Mouse (Mus musculus) embryo, embryonic 11.5 days (tissue): ENCODE results near the gene Gpr55.
A peak's percentile ranks its signal among the peaks of the same experiment; 100 is the strongest.

Experiments
- DNase-seq: peaks from one replicate; pipeline ENCODE4 v3.0.0-alpha.2; 2012; ENCODE audit warnings: low read depth, low spot score

The Gpr55 gene

DNA sequence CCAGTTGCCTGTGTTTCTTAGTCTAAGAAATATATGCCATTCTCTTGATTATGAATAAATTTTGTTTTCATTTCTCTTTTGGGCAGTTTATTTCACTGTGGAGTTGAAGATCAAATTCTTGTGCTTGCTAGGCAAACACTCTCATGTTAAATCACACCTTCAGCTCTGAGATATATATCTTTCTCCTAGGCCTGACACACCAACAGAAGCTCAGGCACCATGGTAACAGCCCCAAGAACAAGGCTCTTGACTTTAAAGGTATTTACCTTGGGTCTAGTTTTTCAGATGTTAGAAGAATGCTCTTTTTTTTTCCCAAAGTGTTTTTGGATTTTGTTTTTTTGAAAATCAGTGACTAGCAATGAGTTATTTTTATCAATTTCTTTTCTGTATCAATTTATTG, 44.9 kb downstream of the Gpr55 start:
- DNase-seq: no peak

DNA sequence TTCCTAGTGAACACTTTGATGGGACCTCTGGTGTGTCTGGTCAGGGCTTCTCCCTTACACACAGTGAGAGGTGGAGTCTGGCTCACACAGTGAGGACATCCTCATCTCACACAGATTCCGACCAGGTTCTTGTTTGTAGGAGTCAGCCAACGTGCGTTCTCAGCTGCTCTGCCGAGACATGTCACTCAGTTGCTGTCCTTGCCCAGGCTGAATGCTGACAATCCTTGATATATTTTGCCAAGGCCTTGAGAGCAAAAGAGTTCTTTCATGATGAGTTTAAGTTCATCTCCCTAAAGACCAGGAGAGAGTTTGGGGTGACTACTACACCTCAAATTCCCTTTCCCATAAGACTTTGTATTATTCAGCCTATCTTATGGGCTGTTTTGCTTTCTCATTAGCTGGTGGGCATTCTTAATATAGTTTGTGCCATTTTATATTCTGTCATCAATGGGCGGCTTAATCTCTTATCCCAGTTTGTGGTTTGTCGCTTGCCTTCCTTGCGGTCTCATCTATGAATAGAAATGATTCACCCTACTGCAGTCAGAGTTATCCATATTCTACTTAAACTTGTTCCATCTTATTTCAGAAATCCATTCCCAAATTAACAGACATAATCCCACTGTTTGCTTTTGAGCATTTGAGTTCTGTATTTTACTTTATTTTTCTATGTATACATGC, 47.6 kb downstream of the Gpr55 start:
- no peak for DNase-seq

- DNase-seq: no peak
Observed at GRCm38 (mm10) chr1:85908754-85909590, 51.8 kb downstream of the Gpr55 start.

GRCm38 (mm10) chr1:85906892-85907291, 53.9 kb downstream of the Gpr55 start:
- no peak for DNase-seq

DNA sequence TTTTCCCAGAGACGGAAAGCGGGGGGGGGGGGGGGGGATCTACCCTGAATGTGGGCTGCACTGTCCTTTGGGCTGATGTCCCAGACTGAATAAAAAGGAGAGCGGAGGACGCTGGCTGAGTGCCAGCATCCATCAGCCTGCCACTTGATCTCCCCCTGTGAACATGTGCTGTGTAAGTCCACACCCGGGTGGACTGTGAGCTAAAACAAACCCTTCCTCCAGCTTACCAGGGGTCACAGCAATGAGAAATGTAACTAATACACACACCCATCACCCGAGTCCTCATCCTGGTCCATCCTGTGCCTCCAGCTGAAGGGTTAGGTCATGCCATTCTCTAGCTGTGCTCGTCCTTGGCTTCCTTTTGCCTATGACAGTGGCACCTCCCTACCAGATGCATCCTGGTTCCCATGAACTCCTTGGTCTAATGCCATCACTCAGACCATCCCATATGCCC, 58.7 kb downstream of the Gpr55 start:
- no peak for DNase-seq

DNA sequence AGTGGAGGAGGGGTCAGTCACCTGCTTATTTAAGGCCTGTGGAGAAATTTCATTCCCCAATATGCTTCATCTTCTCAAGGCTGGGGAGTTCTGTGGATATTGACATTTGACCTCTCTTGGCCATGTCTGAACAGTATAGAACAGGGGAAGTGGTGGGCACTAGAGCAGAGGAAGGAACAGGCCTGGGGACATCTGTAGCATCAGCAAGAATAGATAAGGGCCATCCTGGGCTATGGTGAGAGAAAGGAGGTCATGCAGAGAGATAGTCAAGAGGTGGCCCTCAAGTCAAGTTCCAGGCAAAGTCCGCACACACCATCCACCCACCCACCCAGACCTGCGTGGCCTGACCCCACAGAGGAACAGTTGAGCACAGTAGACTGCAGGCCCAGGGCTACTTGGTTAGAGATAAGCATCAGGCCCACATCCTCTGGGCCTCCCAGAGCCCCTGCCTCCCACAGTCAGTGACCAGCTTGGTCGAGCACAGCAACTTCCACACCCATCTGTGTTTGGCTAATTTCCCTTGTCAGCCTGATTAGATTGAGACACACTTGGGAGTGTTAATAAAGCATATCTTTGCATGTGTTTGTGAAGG, 59.2 kb downstream of the Gpr55 start:
- DNase-seq: no peak

GRCm38 (mm10) chr1:85900521-85901333, 60.1 kb downstream of the Gpr55 start:
- DNase-seq: no peak

- DNase-seq: no peak
Observed at GRCm38 (mm10) chr1:85899388-85899761, 61.4 kb downstream of the Gpr55 start.

DNA sequence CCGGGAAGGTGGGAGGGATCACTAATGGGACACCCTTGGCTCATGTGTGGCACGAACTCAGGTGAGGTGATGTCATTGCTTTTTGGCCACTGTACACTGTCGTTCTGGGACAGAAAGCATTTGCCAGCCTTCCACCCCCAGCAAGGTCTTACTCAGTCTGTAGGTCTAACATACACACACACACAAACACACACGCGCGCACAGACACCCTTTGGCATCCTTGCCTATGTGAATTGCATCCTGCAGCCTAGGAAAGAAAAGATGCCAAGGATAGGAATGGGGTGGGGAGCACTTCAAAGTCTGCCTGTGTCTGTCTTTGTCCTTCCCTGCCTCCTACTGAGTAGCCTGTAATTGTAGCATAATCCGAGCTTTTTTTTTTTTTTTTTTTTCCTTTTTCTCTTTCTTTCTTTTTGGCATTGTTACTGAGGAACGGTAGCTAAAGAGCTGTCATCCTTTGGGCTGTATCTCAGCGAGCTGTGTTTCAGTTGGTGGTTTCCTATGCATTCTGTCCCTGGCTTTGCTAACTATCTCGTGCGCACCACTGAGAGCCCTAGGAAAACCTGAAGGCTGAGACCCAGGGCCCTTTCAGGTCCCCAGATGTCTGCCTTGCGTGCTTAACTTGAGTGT, 61.9 kb downstream of the Gpr55 start:
- no peak for DNase-seq

DNA sequence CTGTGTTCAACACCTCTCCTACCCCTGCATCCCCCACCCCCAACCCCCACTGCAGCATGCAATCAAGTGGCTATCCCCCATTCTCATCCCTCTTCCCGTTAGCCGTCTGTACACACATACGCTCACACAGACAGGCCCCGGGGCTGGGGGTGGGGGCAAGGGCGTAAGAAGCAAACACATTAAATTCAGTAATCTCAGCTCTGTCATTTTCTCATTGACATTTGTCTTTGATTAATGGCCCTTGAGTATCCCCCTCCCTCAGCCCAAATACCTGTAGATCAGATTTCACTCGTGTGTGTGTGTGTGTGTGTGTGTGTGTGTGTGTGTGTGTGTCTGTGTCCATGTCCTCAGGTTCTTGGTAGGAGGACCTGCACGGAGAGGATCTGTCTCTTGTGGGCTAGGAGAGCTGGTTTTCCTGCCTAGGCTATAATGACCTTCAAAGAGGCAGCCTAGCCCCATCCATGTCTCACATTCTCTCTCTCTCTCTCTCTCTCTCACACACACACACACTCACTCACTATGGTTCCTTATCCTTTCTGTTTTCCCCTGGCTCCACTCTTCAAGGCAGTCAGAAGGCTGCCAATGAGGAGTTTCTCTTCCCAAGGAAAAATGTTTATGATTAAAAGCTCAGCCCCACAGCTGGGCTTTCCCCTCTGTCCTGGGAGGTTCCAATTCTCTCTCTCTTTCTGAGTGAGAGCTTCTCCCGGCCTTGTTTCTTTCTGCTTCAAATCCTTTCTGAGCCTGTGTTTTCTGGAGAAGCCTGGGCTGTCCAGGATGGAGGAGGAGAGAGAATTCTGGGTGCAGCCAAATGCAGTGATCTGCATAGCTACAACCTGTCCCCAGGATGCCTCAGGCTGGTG, 62.7 kb downstream of the Gpr55 start:
- DNase-seq: no peak

DNA sequence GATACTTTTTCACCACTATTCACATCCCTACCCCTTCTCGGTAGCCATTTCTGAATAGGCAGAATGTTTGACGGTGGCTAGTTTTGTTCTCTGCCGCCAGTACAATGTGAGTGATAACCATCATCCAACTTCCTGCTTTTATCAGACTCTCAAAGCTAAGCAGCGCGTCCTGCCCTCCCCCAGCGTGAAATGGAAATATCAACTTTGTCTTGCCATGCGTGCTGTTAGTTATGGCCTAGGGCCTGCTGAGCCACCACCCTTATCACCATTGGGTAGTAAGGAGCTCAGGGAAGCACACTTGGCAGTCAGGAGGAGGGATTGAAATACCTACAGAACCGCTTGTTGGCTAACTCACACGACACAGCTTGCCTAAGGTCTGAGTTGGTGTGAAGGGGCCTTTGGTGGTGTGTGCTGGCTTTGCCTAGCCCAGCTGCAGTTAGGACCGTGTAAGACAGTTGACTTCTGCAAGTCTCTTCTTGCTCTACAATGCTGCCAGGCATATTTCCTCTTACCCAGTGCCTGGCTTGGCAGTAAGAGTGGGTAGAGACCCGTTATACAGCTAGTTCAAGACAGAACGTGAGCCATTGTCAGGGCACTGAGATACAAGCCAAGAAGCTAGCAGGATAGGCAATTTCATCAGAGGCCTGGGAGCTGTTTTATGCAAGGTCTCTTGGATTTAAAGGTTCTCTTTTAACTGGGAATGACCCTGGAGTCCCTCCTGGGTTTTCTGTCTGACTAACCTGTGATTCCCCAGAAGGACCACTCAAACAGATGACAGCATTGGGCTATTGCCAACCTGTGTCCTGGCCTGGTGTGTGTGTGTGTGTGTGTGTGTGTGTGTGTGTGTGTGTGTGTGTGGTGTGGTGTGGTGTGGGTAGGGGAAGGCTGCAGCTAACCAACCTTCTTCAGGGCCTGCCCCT, 63.8 kb downstream of the Gpr55 start:
- DNase-seq: no peak

DNA sequence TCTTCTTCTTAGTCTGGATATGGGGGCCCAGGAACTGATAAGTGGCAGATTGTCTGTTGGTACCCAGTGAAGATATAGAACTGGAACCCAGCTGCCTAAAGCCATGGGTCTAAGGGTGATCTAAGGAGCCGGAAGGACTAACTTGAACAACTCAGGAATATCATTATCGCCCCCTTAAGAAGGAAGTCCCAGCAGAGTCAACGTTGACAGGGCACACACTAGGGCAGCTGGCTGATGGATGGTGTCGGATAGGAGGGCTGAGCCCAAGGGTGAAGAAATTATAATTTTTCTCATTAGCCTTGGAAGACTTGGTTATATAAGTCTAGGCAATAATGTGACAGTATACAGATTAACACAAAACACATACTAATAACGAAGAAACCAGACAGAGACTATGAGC, 64.7 kb downstream of the Gpr55 start:
- no peak for DNase-seq

- no peak for DNase-seq
Observed at GRCm38 (mm10) chr1:85895391-85895837, 65.4 kb downstream of the Gpr55 start.

- peak; percentile 69 for DNase-seq
Observed at GRCm38 (mm10) chr1:85894748-85895360, 66.0 kb downstream of the Gpr55 start.

GRCm38 (mm10) chr1:85894231-85894747, 66.5 kb downstream of the Gpr55 start, which contains the start of gene Itm2c:
TSS of gene Itm2c (plus strand) at chr1:85894281.
- DNase-seq: peak; percentile 79
